Mouse (Mus musculus): Measurements from ENCODE around the gene Lefty2.

DNA sequence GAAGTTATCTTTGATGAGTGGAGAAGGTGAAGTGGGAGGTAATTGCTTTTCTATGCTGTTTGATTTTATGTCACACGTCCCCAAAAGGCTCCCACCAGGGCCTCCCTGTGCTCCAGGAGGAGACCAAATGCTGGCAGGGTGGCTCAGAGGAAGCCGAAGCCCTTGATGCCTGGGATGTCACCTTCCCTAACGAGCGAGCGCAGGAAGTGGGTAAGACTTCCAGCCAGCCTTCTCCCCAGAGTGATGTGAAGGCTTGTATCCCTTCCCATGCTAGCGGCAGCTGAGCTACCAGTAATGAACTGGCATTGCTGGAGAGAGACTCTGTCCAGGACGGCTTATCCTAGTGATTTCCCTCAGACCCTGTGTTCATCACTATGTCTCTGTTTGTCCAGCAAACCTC, 9.2 kb upstream of the Lefty2 start:
- TF ChIP-seq CTCF (IDR thresholded peaks at IDR 0.05; ENCODE audit: borderline replicate concordance, control insufficient read depth, extremely low read depth, insufficient read depth, low read length, poor library complexity) = no peak
- TF ChIP-seq POLR2A (IDR thresholded peaks at IDR 0.05; ENCODE audit: control insufficient read depth, extremely low read depth, insufficient read depth, low read length, poor library complexity) = no peak

All from thymus, adult 2 months (tissue).